Mouse (Mus musculus): ENCODE measurements around the gene Rora. TPM values are rescaled to one million over a fixed set of nuclear protein-coding genes. Genes with fewer than 3 reads are reported as not detected.

Gene Rora
- polyA plus RNA-seq, 1 experiment from 2014 or later: 7.6 TPM

GRCm38 (mm10) chr9:69036296-69036695 lies 382.7 kb downstream of the Rora start:
- WGBS: 55% methylated on average over 3 of the region's 3 CpGs
- no peak overlapping the region for H3K4me3 ChIP-seq (replicated peaks)
- no peaks in the 10 kb centered on the region for H3K9me3 ChIP-seq
- H3K27ac ChIP-seq: no peak overlapping the region
- no peak for ATAC-seq (ENCODE audit: insufficient read depth, low FRiP score, low read depth)
- H3K4me2 ChIP-seq: no peak overlapping the region
- H3K9ac ChIP-seq: no peak overlapping the region
- H3K36me3 ChIP-seq: no peaks in the 10 kb centered on the region
- no peaks in the 10 kb centered on the region for H3K27me3 ChIP-seq (replicated peaks)
- no peaks in the 10 kb centered on the region for H3K4me1 ChIP-seq

GRCm38 (mm10) chr9:69043920-69044613 lies 390.5 kb downstream of the Rora start:
- no peak overlapping the region for H3K4me2 ChIP-seq
- H3K36me3 ChIP-seq: no peaks in the 10 kb centered on the region
- no peaks in the 10 kb centered on the region for H3K4me1 ChIP-seq
- H3K9ac ChIP-seq: no peak overlapping the region
- H3K27ac ChIP-seq: no peak overlapping the region
- no peak overlapping the region for H3K4me3 ChIP-seq (replicated peaks)
- ATAC-seq (ENCODE audit: insufficient read depth, low FRiP score, low read depth): no peak
- 89% methylated on average over 8 of the region's 8 CpGs for WGBS
- no peaks in the 10 kb centered on the region for H3K27me3 ChIP-seq (replicated peaks)
- no peaks in the 10 kb centered on the region for H3K9me3 ChIP-seq

- no peaks in the 10 kb centered on the region for H3K27me3 ChIP-seq (replicated peaks)
- no peaks in the 10 kb centered on the region for H3K4me1 ChIP-seq
- 86% methylated on average over 7 of the region's 7 CpGs for WGBS
- ATAC-seq (ENCODE audit: insufficient read depth, low FRiP score, low read depth): no peak
- H3K9me3 ChIP-seq: no peaks in the 10 kb centered on the region
- H3K36me3 ChIP-seq: no peaks in the 10 kb centered on the region
- no peak overlapping the region for H3K9ac ChIP-seq
- no peak overlapping the region for H3K4me2 ChIP-seq
- H3K4me3 ChIP-seq (replicated peaks): no peak overlapping the region
- no peak overlapping the region for H3K27ac ChIP-seq
Measured at GRCm38 (mm10) chr9:69044614-69045133, 391.1 kb downstream of the Rora start.

- Histone ChIP-seq H3K36me3 (no peaks in the 10 kb centered on the region), H3K9ac (no peak overlapping the region), H3K4me2 (no peak overlapping the region), H3K9me3 (no peaks in the 10 kb centered on the region), H3K27ac (no peak overlapping the region), H3K4me1 (no peaks in the 10 kb centered on the region), H3K27me3 (replicated peaks) (no peaks in the 10 kb centered on the region), H3K4me3 (replicated peaks) (no peak overlapping the region)
- ATAC-seq (ENCODE audit: insufficient read depth, low FRiP score, low read depth): no peak
- 81% methylated on average over 8 of the region's 8 CpGs for WGBS
Measured at GRCm38 (mm10) chr9:69045908-69046307, 392.3 kb downstream of the Rora start.

- Histone ChIP-seq H3K9me3 (no peaks in the 10 kb centered on the region), H3K27me3 (replicated peaks) (no peaks in the 10 kb centered on the region), H3K4me3 (replicated peaks) (no peak overlapping the region), H3K4me2 (no peak overlapping the region), H3K4me1 (no peaks in the 10 kb centered on the region), H3K9ac (no peak overlapping the region), H3K36me3 (no peaks in the 10 kb centered on the region), H3K27ac (no peak overlapping the region)
- no peak for ATAC-seq (ENCODE audit: insufficient read depth, low FRiP score, low read depth)
- 64% methylated on average over 8 of the region's 8 CpGs for WGBS
Measured at GRCm38 (mm10) chr9:69050856-69051255, 397.3 kb downstream of the Rora start.

GRCm38 (mm10) chr9:69051890-69052289 lies 398.3 kb downstream of the Rora start:
- ATAC-seq (ENCODE audit: insufficient read depth, low FRiP score, low read depth): no peak
- Histone ChIP-seq H3K9me3 (no peaks in the 10 kb centered on the region), H3K4me2 (no peak overlapping the region), H3K4me3 (replicated peaks) (no peak overlapping the region), H3K27me3 (replicated peaks) (no peaks in the 10 kb centered on the region), H3K9ac (no peak overlapping the region), H3K27ac (no peak overlapping the region), H3K4me1 (no peaks in the 10 kb centered on the region), H3K36me3 (no peaks in the 10 kb centered on the region)
- whole genome bisulfite sequencing: 92% methylated on average over 5 of the region's 5 CpGs

GRCm38 (mm10) chr9:69055302-69055701 lies 401.7 kb downstream of the Rora start:
- ATAC-seq (ENCODE audit: insufficient read depth, low FRiP score, low read depth): no peak
- H3K4me3 ChIP-seq (replicated peaks): no peak overlapping the region
- H3K27ac ChIP-seq: no peak overlapping the region
- H3K9me3 ChIP-seq: no peaks in the 10 kb centered on the region
- no peaks in the 10 kb centered on the region for H3K4me1 ChIP-seq
- WGBS: 95% methylated on average over 5 of the region's 5 CpGs
- no peak overlapping the region for H3K9ac ChIP-seq
- no peak overlapping the region for H3K4me2 ChIP-seq
- no peaks in the 10 kb centered on the region for H3K27me3 ChIP-seq (replicated peaks)
- no peaks in the 10 kb centered on the region for H3K36me3 ChIP-seq

- H3K27me3 ChIP-seq (replicated peaks): no peaks in the 10 kb centered on the region
- no peaks in the 10 kb centered on the region for H3K4me1 ChIP-seq
- no peak overlapping the region for H3K4me2 ChIP-seq
- no peaks in the 10 kb centered on the region for H3K9me3 ChIP-seq
- no peak; the same call in 1 of the 2 replicates for ATAC-seq (ENCODE audit: insufficient read depth, low FRiP score, low read depth)
- 56% methylated on average over 15 of the region's 15 CpGs for WGBS
- no peak overlapping the region for H3K27ac ChIP-seq
- no peak overlapping the region for H3K9ac ChIP-seq
- H3K4me3 ChIP-seq (replicated peaks): no peak overlapping the region
- H3K36me3 ChIP-seq: no peaks in the 10 kb centered on the region
Measured at GRCm38 (mm10) chr9:69071203-69071867, 417.7 kb downstream of the Rora start.

- Histone ChIP-seq H3K9ac (no peak overlapping the region), H3K4me3 (replicated peaks) (no peak overlapping the region), H3K27me3 (replicated peaks) (no peaks in the 10 kb centered on the region), H3K27ac (no peak overlapping the region), H3K9me3 (no peaks in the 10 kb centered on the region), H3K36me3 (no peaks in the 10 kb centered on the region), H3K4me1 (no peaks in the 10 kb centered on the region), H3K4me2 (no peak overlapping the region)
- no peak for ATAC-seq (ENCODE audit: insufficient read depth, low FRiP score, low read depth)
- 54% methylated on average over 7 of the region's 7 CpGs for WGBS
Measured at GRCm38 (mm10) chr9:69073271-69073670, 419.7 kb downstream of the Rora start.

- no peaks in the 10 kb centered on the region for H3K36me3 ChIP-seq
- no peak overlapping the region for H3K4me3 ChIP-seq (replicated peaks)
- WGBS: 62% methylated on average over 3 of the region's 3 CpGs
- no peaks in the 10 kb centered on the region for H3K4me1 ChIP-seq
- no peak overlapping the region for H3K9ac ChIP-seq
- no peak for ATAC-seq (ENCODE audit: insufficient read depth, low FRiP score, low read depth)
- no peak overlapping the region for H3K4me2 ChIP-seq
- no peak overlapping the region for H3K27ac ChIP-seq
- no peaks in the 10 kb centered on the region for H3K9me3 ChIP-seq
- H3K27me3 ChIP-seq (replicated peaks): no peaks in the 10 kb centered on the region
Measured at GRCm38 (mm10) chr9:69084086-69084719, 430.6 kb downstream of the Rora start.

GRCm38 (mm10) chr9:69084720-69085661 lies 431.4 kb downstream of the Rora start:
- H3K4me2 ChIP-seq: no peak overlapping the region
- no peaks in the 10 kb centered on the region for H3K36me3 ChIP-seq
- no peak overlapping the region for H3K4me3 ChIP-seq (replicated peaks)
- H3K27ac ChIP-seq: no peak overlapping the region
- H3K9ac ChIP-seq: no peak overlapping the region
- H3K4me1 ChIP-seq: no peaks in the 10 kb centered on the region
- no peaks in the 10 kb centered on the region for H3K27me3 ChIP-seq (replicated peaks)
- WGBS: 65% methylated on average over 14 of the region's 14 CpGs
- H3K9me3 ChIP-seq: no peaks in the 10 kb centered on the region
- ATAC-seq (ENCODE audit: insufficient read depth, low FRiP score, low read depth): no peak
